Mouse (Mus musculus) cortical plate, adult 2 months (tissue): ENCODE data around the gene Lmbr1. TPM values are rescaled to one million over a fixed set of nuclear protein-coding genes. Genes with fewer than 3 reads are reported as not detected.
A peak's percentile ranks its signal among the peaks of the same experiment; 100 is the strongest.
"Not testable (repeated sequence)": the region's sequence is repeated elsewhere in the genome, so short reads cannot be mapped to it uniquely, and the experiment has no call there.

ENCODE experiments used
- H3K27ac ChIP-seq: fragments of 200-500 bp; 2 replicates; pipeline ENCODE4 v1.5.1; 2012; ENCODE audit warnings: low read length, control low read depth, inconsistent platforms; ENCODE audit not compliant: insufficient read depth
- H3K4me1 ChIP-seq: fragments of 200-500 bp; 2 replicates; pipeline ENCODE4 v1.6.1; 2011; ENCODE audit warnings: low read length; ENCODE audit not compliant: control insufficient read depth, insufficient read depth
- H3K4me3 ChIP-seq: fragments of 200-500 bp; 2 replicates; pipeline ENCODE4 v1.5.1; 2011; ENCODE audit warnings: mild to moderate bottlenecking, low read length, control low read depth; ENCODE audit not compliant: insufficient read depth
- CTCF ChIP-seq: fragments of 200-500 bp; IDR thresholded peaks from 2 replicates; pipeline ENCODE4 v1.5.1; 2011; ENCODE audit warnings: mild to moderate bottlenecking, control low read depth, low read length; ENCODE audit not compliant: insufficient read depth; ENCODE audit errors: extremely low read depth
- POLR2A ChIP-seq: fragments of 200-500 bp; IDR thresholded peaks from 2 replicates; pipeline ENCODE4 v1.6.1; 2011; ENCODE audit warnings: mild to moderate bottlenecking, low read length, control low read depth; ENCODE audit not compliant: insufficient read depth; ENCODE audit errors: extremely low read depth
- polyA plus RNA-seq: library from polyadenylated mRNA; depleted of rRNA; stranded (reverse); fragments of >200 nt; gene quantifications from 2 replicates; pipeline ENCODE4 v1.2.3, GENCODE M21; 2012; rRNA removed

The Lmbr1 gene
- 12.5 and 13.9 TPM in 2 replicates for polyA plus RNA-seq

- Histone ChIP-seq H3K4me1 (no peaks in the 10 kb centered on the region), H3K27ac (no peak within 1 kb of the TSS)
- TF ChIP-seq POLR2A (peak; percentile 67), CTCF (no peak)
Observed at GRCm38 (mm10) chr5:29378298-29379036, at the start of gene Lmbr1. Lmbr1 (minus strand) TSS chr5:29378390.

DNA sequence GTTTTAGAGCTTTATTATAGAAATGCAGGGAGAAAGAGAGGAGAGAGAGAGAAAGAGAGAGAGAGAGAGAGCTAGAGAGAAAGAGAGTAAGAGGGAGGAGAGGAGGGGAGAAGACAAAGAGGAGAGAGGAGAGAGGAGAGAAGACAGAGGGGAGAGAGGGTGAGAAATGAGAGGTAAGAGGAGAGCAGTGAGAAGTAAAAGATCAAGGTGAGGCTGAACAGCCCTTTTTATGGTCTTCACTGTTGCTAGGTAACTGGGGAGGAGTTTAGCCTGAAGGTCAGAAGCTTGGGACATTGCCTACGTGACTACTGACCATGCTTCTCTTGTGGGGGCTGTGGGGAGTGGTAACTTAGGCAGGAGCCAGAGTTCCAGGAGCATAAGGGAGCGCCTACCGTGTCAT is 45.1 kb upstream of the Lmbr1 start:
- not testable (repeated sequence) for H3K4me3 ChIP-seq, H3K4me1 ChIP-seq, H3K27ac ChIP-seq

More at GRCm38 (mm10) chr5:29378298-29379036, at the start of gene Lmbr1:
- H3K4me3 ChIP-seq: peak within 1 kb of the TSS; percentile 93

- TF ChIP-seq CTCF (0 out of 2 replicates have a peak, but pooled peaks have one; percentile 7), POLR2A (no peak)
- Histone ChIP-seq H3K4me1 (no peaks in the 10 kb centered on the region), H3K4me3 (no peak overlapping the region), H3K27ac (no peak overlapping the region)
Observed at GRCm38 (mm10) chr5:29413041-29413440, 34.9 kb upstream of the Lmbr1 start.

- no peak for TF ChIP-seq POLR2A
- no peak for TF ChIP-seq CTCF
- H3K4me3 ChIP-seq: no peak overlapping the region
Observed at GRCm38 (mm10) chr5:29410854-29411253, 32.7 kb upstream of the Lmbr1 start.

DNA sequence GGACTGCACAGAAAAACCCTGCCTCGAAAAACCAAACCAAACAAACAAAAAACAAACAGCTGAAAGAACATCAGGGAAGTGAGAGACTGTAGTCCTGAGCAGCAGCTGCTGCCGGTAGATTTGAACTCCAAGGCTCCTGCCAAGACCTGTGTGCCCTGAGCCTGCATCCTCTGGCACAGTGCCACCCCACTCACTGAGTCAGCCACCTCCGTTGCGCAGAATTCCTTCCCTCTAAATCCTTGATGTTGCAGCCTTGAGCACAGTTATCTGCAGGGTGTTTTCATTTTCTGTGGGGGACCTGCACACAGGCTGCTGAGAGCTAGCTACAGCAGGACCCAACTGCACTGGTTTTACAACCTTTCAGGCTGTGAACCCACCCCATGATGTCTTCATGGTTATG is 20.2 kb upstream of the Lmbr1 start:
- no peak for TF ChIP-seq POLR2A
- no peaks in the 10 kb centered on the region for H3K4me1 ChIP-seq
- H3K4me3 ChIP-seq: no peak overlapping the region
- no peak overlapping the region for H3K27ac ChIP-seq

More at GRCm38 (mm10) chr5:29410854-29411253, 32.7 kb upstream of the Lmbr1 start:
- no peak overlapping the region for H3K27ac ChIP-seq
- no peaks in the 10 kb centered on the region for H3K4me1 ChIP-seq

DNA sequence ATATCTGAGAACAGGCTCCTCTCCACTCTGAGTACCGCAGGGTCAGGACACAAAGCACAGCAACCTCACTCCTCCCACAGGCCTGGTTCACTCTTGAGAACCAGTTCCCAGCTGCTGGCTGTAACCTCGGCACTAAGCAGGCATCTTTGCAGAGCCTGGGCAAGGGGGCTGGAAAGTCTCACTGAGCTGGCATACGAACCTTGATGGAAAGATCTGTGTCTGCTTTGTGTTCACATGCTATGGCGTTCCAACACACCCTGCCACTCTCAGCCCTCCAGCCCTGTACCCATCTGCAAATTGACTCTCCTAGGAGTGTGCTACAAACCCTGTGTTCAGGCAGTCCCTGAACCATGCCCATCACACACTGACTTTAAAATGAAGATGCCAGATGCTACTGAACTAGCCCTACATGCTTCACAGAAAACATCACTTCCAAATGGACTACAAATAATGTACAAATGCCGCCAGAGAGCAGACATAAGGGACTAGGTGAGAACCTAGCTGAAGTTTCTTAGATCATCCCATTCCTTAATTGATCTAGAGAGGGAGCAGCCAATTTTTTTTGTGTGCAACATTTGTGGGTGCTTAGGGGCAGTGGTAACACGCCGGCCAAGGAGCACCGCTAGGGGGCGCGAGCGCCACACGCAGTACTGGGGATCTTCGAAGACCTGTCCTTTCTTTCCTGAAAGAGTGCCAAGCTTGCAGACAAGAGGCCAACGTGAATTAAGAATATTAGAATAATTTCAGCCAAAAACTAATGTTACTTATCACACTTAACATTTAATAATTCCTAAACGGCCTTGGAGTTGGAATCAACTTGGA is 11.0 kb upstream of the Lmbr1 start:
- no peak overlapping the region for H3K4me3 ChIP-seq
- H3K4me1 ChIP-seq: no peaks in the 10 kb centered on the region
- H3K27ac ChIP-seq: no peak overlapping the region
- TF ChIP-seq POLR2A (no peak), CTCF (peak; percentile 75)

GRCm38 (mm10) chr5:29388181-29388943 is 10.2 kb upstream of the Lmbr1 start:
- no peak overlapping the region for H3K27ac ChIP-seq
- no peak overlapping the region for H3K4me3 ChIP-seq
- no peaks in the 10 kb centered on the region for H3K4me1 ChIP-seq
- TF ChIP-seq POLR2A: no peak
- TF ChIP-seq CTCF: no peak

DNA sequence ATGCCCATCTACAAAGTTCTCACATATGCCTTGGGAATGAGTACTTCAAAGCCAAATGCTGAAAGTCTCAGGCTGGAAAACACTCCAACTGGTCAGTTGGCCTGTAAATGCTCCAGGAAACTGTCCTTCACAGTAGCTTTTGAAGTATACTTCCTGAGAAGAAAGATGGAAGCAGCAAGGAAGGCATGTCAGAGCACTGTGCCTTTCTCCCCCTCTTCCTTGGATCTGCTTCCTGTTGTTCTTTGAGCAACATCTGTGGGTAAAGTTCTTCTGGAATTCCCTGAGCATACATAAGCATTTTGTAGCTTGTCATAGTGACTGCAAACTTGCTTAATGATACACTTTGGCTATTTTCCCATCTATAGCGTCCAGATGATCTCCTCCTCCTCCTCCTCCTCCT is 9.4 kb upstream of the Lmbr1 start:
- H3K27ac ChIP-seq: no peak overlapping the region
- H3K4me1 ChIP-seq: no peaks in the 10 kb centered on the region
- TF ChIP-seq POLR2A (no peak), CTCF (no peak)
- H3K4me3 ChIP-seq: no peak overlapping the region

GRCm38 (mm10) chr5:29382776-29383175 is 4.6 kb upstream of the Lmbr1 start:
- no peak for TF ChIP-seq CTCF
- no peak for TF ChIP-seq POLR2A
- Histone ChIP-seq H3K27ac (no peak overlapping the region), H3K4me3 (no peak overlapping the region), H3K4me1 (no peaks in the 10 kb centered on the region)

GRCm38 (mm10) chr5:29380091-29380490 is 1.9 kb upstream of the Lmbr1 start:
- no peak overlapping the region for H3K27ac ChIP-seq
- H3K4me3 ChIP-seq: no peak overlapping the region
- no peaks in the 10 kb centered on the region for H3K4me1 ChIP-seq
- TF ChIP-seq POLR2A (no peak), CTCF (no peak)
